Mouse (Mus musculus) bone marrow macrophage, adult 2 months (primary cell): ENCODE results near the gene Rnf113a1. TPM values are rescaled to one million over a fixed set of nuclear protein-coding genes. Genes with fewer than 3 reads are reported as not detected.
"Not testable (repeated sequence)": the region's sequence is repeated elsewhere in the genome, so short reads cannot be mapped to it uniquely, and the experiment has no call there.

Source experiments
- H3K27ac ChIP-seq: 2 replicates; pipeline ENCODE4 v1.5.1; 2012; ENCODE audit warnings: low read depth, low read length; ENCODE audit not compliant: insufficient read depth
- H3K4me1 ChIP-seq: 2 replicates; pipeline ENCODE4 v1.6.1; 2012; ENCODE audit warnings: low read length; ENCODE audit not compliant: control insufficient read depth, insufficient read depth
- H3K4me3 ChIP-seq: 2 replicates; pipeline ENCODE4 v1.5.1; 2012; ENCODE audit warnings: mild to moderate bottlenecking, low read length, moderate library complexity; ENCODE audit not compliant: insufficient read depth
- CTCF ChIP-seq: IDR thresholded peaks from 2 replicates; pipeline ENCODE4 v1.5.1; 2012; ENCODE audit warnings: low read depth, mild to moderate bottlenecking, low read length, moderate library complexity
- POLR2A ChIP-seq: IDR thresholded peaks from 2 replicates; pipeline ENCODE4 v1.6.1; 2012; ENCODE audit warnings: mild to moderate bottlenecking, low read depth, low read length, borderline replicate concordance
- polyA plus RNA-seq: library from polyadenylated mRNA; stranded (reverse); fragments of >200 nt; gene quantifications from 2 replicates; pipeline ENCODE4 v1.2.4, GENCODE M21; 2012; ENCODE audit not compliant: missing spikeins, insufficient read depth, insufficient read length

Gene Rnf113a1
- polyA plus RNA-seq = 1.3 and 2.4 TPM in 2 replicates

DNA sequence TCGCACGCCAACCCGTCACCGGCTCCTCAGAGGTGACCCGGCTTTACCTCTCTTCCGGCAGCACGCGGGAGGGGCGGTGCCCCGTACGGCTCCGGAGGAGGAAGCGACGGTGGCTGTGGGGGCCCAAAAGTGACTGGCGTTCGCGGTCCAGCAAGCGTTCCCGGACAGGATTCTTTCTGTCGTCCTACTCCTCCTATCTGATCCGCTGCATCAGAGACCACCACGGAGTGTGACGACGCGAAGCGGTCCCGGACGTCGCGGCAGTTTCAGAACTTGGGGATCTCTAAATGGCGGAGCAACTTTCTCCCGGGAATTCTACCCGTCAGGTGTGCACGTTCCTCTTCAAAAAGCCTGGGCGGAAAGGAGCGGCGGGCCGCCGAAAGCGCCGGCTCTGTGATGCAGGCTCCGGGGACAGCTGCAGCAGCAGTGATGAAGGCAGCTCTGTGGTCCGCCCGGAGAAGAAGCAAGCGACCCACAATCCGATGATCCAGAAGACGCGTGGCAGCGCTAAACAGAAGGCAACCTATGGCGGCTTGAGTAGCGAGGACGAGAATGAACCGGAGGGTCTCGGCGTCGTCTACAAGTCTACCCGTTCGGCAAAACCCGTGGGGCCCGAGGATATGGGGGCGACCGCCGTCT, at the start of gene Rnf113a1, which contains the start of gene Ndufa1:
Gene Rnf113a1 (plus strand): TSS at position 141 of the 639 bp plus-strand sequence.
Gene Ndufa1 (minus strand): TSS at position 59 of the 639 bp plus-strand sequence.
- Histone ChIP-seq H3K4me1 (peaks cover 4% of the 10 kb centered on the region), H3K27ac (peak within 1 kb of the TSS; percentile 15), H3K4me3 (peak within 1 kb of the TSS; percentile 64)
- TF ChIP-seq CTCF (no peak), POLR2A (no peak)

DNA sequence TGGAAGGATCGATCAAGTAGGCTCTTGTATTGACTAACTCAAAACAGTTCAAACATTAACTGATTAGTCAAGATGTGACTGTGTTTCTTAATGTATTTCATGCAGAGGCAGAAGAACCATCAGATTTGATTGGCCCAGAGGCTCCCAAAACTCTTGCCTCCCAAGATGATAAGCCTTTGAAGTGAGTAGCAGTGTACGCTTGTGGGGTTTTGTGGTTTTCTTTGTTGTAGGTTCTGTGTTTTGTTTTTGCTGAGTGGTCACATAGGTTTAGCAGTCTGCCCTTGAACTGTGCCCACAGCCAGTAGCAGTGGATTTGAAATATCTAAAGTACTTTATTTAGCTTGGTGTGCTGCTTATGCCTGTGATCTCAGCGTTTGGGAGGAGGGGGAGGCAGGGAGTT, 49.3 kb upstream of the Rnf113a1 start:
- Histone ChIP-seq H3K27ac (no peak overlapping the region), H3K4me1 (no peaks in the 10 kb centered on the region), H3K4me3 (no peak overlapping the region)
- TF ChIP-seq CTCF (no peak), POLR2A (no peak)

DNA sequence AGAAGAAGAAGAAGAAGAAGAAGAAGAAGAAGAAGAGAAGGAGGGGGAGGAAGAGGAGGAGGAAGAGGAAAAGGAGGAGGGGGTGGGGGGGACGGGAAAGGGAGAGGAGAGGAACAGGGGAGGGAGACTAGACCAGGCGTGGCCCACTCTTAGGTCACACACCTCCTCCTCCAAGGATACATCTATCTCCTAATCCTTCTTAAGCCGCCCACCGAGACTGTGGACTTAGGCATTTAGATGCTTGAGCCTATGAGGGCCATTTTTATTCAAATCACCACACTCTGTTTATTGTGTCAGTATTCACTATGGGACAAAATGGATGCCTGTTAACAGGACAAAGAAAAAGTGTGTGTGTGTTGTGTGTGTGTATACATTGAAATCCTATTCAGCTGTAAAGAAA, 46.5 kb upstream of the Rnf113a1 start:
- H3K27ac ChIP-seq, H3K4me3 ChIP-seq, H3K4me1 ChIP-seq: not testable (repeated sequence)

DNA sequence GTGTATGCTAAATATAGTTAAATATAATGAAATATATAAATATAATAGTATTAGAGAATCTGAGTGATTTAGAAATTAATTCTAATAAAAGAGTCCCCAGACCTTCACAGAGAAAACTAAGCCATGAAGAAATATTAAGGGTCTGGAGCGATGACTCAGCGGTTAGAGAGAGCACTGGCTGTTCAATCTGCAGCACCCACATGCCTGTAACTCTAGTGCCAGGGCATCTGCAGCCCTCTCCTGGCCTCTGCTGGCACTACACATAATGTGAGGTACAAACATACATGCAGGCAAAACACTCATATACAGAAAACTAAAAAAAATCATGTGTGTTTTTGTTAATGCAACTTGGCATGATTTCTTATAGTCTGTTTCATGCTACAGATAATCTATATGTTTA, 46.1 kb upstream of the Rnf113a1 start:
- Histone ChIP-seq H3K4me3 (no peak overlapping the region), H3K4me1 (no peaks in the 10 kb centered on the region), H3K27ac (no peak overlapping the region)
- TF ChIP-seq CTCF (no peak; the same call in 1 of the 2 replicates), POLR2A (no peak)

DNA sequence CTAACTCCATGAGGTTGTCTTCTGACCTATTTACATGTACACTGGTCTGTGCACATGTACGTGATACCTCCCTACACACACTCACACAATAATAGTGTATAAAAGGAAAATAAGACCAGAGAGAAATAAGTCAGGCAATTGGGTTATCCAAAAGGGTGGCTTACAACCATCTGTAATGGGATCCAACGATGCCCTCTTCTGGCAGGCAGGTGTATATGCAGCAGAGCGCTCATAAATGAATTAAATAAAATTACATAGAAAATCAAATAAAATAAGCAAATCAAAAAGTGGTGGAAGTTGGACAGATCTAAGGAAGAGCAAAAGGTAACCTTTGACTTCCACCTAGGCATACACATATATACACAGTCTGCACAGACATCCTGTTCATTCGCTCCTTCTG, 33.2 kb upstream of the Rnf113a1 start:
- Histone ChIP-seq H3K4me3 (no peak overlapping the region), H3K27ac (no peak overlapping the region), H3K4me1 (no peaks in the 10 kb centered on the region)
- TF ChIP-seq POLR2A (no peak), CTCF (no peak)

DNA sequence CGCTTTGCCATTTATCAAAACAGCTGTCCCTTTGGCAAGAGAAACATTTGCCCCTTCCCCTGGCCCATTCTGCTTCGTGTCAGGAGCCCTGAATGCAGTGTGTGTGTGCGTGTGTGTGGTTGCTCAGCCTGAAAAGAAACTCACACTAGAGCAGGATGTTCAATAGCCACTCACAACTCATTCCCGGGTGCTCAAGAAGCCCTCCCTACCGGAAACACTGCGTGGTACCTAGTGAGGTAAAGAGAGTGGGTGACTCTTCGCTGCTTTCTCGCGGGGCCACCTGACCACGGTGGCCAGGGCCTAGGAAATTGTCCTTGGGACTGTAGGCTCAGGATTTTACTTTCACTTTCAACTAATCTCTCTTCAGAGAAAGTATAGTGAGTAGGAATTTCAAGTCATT, 29.9 kb upstream of the Rnf113a1 start:
- no peak overlapping the region for H3K27ac ChIP-seq
- H3K4me1 ChIP-seq = no peaks in the 10 kb centered on the region
- TF ChIP-seq CTCF = no peak
- no peak overlapping the region for H3K4me3 ChIP-seq

DNA sequence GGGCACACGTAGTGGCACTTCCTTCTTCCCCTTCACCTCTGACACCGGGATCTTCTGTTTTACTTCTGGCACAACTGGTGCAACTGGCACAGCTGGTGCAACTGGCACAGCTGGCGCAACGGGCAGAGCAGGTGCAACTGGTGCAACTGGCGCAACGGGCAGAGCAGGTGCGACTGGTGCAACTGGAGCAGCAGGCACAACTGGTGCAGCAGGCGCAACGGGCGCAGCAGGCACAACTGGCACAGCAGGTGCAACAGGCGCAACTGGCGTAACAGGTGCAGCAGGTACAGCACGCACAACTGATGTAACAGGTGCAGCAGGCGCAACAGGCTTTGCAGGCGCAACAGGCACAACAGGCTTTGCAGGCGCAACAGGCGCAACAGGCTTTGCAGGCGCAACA, 27.9 kb upstream of the Rnf113a1 start:
- H3K4me1 ChIP-seq = no peaks in the 10 kb centered on the region
- no peak overlapping the region for H3K4me3 ChIP-seq
- H3K27ac ChIP-seq = no peak overlapping the region
- TF ChIP-seq POLR2A (no peak), CTCF (no peak)

DNA sequence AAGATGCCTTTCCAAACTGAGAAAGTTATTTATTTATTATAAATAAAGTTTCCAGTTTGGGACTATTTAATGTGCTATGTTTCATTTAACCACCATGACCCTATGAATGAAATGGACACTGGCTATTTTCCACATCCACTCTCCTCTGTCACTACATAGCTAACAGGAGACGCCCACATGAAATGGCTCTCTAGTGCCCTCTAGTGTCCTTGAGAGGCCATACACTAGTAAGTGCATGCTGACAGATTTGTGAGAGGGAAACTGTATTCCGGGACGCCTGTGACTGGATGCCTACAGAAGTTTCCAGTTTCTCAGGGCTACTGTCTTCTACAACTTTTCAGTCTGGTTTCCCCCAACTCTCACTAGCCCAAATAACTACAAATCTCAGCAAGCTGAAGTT, 24.0 kb upstream of the Rnf113a1 start:
- Histone ChIP-seq H3K4me3 (no peak overlapping the region), H3K4me1 (no peaks in the 10 kb centered on the region), H3K27ac (no peak overlapping the region)
- TF ChIP-seq CTCF (no peak), POLR2A (no peak)

DNA sequence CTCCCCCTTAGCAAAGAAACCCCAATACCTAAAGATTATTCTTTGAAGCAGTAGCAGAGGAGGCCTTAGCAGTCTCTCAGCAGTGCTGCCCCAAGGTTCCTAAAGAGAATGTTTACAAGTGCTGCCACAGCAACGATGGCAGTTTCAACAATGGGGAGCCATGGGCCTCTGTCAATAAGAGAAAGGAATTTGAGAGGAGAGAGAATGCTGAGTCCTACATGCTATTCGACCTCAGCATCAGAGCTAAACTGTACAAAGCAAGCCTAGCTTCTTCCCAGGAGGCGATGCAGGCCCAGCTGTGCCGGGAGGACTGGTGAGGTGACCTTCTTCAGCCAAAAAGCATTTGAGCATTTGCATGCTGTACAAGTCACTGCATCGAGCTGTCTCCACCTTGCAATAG, 22.3 kb upstream of the Rnf113a1 start, which contains the start of gene Akap14:
Gene Akap14 (minus strand): TSS at position 101 of the 400 bp plus-strand sequence.
- no peak within 1 kb of the TSS for H3K27ac ChIP-seq

DNA sequence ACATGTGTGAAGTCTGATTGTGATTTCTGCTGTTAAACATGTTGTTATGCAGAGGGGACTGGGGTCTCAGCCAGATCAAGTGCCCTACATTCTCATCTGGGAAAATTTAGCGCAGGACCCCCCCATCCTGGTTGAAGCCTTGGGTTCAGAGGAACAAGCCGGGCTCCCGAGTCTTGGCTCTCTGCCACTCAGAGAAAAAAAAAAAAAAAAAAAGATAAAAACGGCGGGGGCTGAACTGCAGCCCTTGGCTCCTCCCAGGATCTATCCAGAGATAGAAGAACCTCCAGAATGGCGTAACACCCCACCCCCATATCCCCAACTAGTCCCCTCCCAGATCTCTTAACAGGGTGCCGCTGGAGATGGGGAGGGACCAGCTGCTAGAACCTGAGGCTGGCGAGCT, 6.6 kb upstream of the Rnf113a1 start:
- not testable (repeated sequence) for H3K4me1 ChIP-seq, H3K27ac ChIP-seq, H3K4me3 ChIP-seq

More for the DNA sequence above, 22.3 kb upstream of the Rnf113a1 start, which contains the start of gene Akap14:
- H3K4me3 ChIP-seq = no peak within 1 kb of the TSS
- no peaks in the 10 kb centered on the region for H3K4me1 ChIP-seq
- no peak for TF ChIP-seq POLR2A
- no peak for TF ChIP-seq CTCF

DNA sequence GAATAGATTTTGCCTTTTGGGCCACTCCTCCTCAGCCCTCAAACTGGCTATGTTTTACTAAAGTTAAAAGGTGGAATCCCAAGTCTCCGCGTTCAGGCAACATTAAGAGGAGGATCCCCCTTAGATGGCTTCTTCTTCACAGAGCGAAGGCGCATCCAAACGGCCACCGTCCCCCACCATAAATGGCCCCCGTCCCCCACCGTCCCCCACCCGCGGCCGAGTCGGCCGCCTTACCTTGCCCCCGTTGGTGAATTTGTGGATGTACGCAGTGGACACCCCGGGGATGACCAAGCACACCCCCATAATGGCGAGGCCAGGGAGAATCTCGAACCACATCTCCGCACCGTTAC, 315 bp upstream of the Rnf113a1 start:
- Histone ChIP-seq H3K4me1 (peaks cover 4% of the 10 kb centered on the region), H3K4me3 (peak overlapping the region; percentile 64), H3K27ac (no peak overlapping the region)
- TF ChIP-seq CTCF (no peak), POLR2A (no peak)
